Mouse (Mus musculus) spleen, postnatal 10 days (tissue): ENCODE measurements around the gene Btbd9.

Experiments used
- DNase-seq, 2 experiments: peaks; one replicate each; pipeline ENCODE4 v3.0.0; 2021 to 2022; ENCODE audit warnings: low spot score in 2 of 2

Btbd9 gene

DNA sequence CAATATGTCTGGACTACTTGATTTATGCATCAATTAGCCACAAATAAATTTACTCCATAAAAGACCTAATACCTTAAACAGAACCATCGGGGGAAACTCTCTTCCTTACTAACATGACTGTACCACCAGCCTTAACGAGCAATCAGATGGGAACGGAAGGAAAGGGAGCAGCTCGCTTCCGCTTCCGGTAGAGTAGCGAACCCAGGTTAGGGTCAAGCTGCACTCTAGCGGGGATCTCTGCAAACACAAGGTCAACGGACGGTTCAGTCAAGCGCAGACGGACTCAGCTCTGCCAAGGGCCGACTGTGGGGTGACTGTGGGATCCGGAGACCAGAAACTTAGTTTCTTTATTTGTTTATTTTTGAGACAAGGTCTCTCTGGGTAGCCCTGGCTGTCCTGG lies 25.9 kb upstream of the Btbd9 start:
- DNase-seq = no peak

DNA sequence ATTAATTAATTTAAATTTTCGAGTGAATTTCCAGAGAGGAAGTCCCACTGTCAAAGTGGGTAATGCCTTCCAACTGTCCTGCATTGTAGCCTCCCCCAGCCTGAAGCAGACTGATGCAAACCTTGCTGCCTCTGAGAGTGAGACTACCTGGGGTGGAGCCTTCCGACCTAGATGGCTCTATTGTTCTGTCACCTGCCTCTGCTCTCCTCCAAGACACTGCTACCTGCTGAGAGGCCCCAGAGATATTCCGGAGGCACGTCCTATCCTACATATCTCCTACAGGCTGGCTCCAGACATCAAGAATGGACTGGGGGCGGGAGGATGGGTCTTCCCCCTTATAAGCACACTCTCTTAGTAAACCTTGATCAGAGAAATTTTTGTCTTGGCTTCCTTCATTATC lies 22.0 kb upstream of the Btbd9 start:
- DNase-seq = no peak

DNA sequence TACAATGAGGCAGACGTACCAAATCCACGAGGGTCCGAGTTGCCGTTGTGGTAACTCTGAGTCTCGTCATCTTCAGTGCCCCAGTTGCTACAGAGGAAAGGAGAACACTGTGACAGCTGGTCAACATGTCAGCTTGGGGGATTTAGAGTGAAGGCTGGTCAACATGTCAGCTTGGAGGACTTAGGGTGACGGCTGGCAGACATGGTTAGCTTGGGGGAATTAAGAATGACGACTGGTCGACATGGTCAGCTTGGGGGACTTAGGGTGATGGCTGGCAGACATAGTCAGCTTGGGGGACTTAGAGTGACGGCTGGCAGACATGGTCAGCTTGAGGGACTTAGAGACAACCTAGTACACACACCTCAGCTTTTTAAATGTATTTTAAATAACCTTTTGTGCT lies 21.5 kb upstream of the Btbd9 start:
- no peak for DNase-seq

DNA sequence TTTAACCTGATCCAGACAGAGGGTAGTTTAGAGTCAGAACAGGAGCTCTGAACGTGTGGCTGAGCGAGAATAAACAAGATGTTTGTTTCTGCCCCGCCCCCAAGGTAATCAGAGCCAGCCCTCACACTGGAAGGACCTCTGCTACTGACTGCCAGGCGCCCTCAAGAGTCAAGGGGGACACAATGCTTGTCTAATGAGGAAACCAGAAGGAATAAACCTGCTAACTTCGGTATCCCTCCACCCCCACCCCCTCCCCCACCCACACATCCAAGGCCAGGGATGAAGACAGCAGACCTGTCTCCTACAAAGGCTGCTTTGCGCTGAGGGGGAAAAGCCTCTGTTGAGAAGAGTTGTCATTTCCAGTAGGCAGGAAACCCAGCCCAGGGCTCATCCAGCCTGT lies 18.6 kb upstream of the Btbd9 start:
- DNase-seq = no peak

DNA sequence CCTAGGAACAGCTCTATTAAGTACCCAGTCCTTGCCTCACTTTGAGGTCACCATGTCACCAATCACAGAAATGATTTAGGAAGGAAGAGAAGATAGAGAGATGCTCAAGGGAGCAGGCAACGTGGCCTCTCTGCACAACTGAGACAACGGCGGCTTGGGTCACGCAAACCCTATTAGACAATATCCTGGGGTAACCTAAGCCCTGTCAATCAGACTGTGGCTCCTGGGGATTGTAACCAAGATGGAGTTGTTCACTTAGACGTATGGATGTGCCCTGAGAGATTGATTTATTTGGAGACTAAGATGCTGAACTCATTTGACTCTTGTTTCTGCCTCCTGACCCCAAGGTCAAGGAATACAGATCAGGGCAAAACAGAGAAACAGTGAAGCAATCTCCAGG lies 18.1 kb upstream of the Btbd9 start:
- DNase-seq = no peak

DNA sequence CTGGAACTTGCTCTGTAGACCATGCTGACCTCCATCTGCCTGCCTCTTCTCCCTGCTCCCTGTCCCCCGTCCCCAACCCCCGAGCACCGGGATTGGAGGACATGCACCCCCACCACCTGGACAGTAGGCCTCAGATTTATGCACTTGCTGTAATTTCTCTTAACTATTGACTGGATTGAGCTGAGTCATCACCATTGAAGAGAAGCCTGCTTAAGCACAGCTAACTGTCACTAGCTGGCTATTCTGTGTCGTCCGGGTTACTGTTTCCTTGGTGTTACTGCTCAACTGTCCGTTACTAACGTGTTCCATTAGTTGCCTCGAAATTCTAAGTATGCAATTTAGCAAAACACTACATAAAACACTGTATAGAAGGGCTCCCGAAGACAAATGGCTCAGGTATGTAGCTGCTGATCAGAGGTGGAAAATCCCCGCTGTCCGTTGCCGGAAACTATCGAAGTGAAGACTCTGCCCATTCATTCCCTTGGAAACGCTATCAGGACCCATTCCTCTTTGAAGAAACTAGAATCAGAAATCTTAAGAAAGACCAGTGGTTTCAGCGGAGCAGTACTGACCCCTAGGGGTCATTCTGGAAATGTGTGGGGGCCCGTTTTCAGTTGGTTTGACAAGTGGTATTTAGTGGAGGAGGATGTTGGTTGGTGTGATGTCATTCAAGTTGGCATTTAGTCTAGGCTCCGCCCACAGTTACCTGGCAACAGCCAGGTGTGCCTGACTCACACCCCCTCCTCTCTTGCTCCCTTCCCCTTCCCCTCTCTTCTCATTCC lies 14.3 kb upstream of the Btbd9 start:
- DNase-seq = peak; percentile 26 to 62

DNA sequence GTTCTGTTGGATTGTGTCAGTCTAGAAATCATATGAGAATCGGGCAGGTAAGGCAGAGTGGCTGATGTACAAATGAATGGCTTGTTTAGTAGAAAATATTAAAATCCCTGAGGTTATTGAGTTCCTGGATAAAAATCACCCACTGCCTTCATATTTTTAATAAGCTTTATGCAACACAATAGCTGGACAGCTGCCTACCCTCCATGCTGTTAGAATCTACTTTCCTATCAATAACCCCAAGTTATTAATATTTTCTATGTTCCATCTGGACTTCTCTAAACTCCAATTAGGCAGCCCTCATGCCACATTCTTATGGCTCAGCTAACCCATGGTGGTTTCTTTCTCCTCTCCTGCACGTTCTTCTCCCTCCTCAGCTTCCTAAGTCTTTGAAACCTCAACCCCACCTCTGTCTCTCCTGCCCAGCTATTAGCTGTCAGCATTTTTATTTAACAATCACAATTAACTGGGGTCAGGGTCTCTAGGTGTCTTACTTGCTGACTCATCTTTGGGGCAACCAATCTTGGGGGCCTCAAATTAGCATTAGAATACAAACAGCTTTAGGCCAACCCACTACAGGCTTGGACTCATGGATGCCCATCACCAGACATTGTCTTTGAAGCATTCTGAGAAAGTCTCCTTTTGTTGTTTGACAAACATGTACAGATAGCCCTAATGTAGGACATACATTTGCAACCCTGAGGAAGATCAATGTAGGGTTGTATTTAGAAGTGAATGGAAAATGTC lies 7.1 kb upstream of the Btbd9 start:
- DNase-seq = no peak

DNA sequence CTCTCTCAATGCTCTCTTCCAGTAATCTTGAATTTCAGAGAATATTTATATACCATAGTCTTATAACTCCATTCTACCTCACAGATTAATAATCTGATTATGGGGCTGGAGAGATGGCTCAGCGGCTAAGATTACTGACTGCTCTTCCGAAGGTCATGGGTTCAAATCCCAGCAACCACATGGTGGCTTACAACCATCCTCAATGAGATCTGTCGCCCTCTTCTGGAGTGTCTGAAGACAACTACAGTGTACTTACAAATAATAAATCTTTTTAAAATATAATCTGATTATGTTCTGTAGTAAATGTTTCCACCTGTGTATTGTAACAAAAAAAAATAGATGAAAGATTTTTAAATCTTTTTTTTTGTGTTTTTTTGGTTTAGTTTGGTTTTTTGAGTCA lies 6.0 kb upstream of the Btbd9 start:
- DNase-seq = no peak

DNA sequence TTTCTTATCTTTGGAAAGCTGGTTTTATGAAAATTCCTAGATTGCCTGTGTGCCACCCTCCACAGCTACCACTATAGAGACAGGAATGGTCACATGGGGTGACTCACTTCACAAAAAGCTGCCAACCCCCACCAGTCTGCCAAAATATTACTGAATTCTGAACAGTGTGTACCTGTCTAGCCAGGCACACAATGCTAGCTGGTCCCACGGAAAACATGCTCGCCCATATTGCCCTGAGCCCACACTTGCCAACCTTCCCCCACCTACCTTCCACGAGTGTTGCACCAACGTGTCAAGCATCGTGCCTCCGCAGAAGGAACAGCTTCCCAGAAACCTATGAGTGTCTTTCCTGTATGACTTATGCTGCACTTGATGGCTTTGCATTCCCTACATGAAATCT lies 4.9 kb upstream of the Btbd9 start:
- no peak for DNase-seq

DNA sequence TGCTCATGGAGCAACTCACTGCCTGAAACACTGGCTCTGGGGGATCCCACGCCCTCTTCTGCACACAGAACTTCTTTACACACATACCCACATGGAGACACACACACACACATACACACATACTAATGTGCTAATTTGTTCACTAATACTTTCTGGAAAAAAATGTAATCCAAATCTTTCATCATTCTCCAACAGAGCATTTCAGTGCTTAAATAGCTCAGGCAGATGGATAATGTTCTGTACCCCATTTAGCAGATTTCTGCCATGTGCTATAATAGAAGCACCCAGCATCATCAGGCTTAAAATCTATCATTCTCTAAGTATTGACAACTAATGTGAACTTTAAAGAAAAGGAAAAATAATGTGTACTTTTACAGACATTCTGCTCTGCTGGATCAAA lies 4.5 kb upstream of the Btbd9 start:
- no peak for DNase-seq

DNA sequence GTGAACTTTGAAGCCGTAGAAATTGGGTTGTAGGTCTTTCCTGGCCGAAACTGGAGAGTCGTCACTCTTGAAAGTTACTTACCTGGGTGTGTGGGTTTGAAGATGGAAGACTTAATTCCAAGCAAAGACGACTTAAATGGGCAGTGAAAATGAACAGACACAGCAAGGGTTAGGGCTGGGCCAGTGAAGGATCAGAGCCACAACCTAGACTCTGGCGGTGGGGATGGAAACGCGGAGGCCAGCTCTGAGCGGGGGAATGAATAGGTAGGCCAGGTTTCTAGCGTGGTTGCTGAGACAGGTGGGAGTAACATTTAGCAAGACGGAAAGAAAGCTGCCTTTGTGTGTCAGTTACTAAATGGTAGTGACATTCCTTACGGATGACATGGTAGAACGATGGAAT lies 658 bp upstream of the Btbd9 start:
- no peak for DNase-seq

DNA sequence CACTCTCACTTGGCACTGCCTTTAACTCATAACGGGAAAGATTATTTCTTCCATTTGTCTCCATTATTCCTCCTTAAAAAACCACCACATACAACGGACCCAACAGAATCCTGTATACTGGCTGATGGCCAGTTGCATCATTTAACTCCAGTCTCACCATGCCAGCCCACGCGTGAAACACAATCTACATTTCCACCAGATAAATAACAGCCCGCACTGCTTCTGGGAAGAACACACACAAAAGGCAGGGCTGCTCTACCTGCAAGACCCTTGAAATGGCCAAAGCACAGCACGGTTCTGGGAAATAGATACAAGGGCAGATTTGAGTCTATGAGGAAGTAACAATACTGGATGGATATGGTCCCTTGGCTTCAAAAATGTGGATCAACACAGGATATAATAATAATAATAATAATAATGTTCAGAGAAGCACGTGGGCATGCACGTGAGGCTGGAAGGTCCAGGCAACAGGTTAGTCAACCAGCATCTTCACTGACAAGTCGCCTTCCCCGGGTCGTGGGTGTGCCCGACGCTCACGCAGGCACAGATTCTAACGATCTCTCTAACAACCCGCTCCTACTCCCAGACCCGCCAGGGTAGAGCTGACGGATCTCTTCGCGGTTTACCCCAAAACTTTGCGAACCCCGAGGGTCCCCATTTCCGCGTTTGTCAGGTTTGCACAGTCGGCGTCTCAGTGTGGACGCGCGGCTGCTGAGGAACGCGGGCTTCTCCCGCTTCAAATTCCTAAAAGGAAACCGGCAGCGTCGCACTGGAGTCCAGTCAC lies 975 bp downstream of the Btbd9 start:
- DNase-seq = peak in 1 of 2 experiments; percentile 63

DNA sequence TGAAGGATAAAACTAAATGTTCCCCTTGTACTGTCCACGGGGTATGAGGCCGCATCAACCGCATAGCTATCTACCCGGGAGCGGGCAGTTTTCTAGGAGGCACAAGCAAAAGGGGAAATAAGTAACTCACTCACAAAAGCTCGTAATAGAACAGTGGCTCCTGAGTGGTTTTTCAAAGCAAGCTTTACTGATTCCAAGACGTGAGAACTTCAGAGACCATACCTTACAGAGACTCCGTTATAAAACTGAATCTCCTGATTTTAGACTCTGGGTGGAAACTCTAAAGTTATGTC lies 1.6 kb downstream of the Btbd9 start:
- DNase-seq = no peak

DNA sequence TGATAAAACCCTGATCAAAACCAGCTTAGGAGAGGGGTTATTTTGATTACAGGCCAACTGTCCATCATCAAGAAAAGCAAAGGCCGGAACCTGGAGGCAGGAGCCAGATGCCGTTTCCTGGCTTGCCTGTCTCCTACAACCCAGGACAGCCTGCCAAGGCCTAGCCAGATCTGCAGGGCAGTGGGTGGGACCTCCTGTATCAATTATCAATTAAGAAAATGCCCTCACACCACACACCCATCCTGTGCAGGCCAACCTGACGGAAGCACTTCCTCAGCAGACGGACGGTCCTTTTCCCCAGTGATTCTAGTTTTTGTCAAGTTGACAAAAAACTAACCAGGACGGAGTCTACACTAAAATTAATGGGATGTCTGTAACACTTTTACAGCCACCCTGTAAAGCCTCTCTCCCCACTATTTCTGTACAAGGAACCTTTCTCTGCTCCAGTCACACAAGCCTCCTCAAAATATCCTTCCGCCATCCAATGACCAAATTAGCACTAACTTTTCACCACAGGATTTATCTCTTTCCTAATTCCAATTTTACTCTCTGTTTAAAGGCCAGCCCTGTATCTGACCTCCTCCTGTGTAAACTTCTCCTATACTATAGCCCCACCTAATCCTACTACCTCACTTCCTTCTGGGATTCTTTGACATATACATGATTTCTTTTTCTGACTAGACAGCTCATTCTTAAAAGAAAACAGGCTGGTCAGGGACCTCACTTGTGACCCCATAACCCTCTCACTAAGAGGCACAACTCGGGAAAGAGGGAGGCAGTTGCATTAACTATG lies 2.1 kb downstream of the Btbd9 start:
- no peak for DNase-seq

DNA sequence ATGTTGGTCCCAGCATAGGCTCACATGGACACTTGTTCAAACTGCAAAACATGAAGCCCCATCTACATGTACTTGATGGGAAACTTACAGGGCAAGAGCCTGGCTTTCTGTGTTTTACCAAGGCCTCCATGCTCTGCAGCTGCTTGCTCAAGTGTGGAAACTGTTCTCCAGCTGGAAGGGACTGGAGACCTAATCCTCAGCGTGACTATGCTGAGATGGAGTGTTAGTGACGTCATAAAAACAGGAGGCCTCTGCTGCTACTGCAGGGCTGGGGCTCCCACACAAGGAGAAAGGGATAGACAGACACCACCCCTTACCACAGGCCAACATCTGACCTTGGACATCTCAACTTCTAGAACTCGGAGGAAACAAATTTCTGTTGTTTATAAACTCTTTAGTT lies 5.3 kb downstream of the Btbd9 start:
- DNase-seq = no peak

DNA sequence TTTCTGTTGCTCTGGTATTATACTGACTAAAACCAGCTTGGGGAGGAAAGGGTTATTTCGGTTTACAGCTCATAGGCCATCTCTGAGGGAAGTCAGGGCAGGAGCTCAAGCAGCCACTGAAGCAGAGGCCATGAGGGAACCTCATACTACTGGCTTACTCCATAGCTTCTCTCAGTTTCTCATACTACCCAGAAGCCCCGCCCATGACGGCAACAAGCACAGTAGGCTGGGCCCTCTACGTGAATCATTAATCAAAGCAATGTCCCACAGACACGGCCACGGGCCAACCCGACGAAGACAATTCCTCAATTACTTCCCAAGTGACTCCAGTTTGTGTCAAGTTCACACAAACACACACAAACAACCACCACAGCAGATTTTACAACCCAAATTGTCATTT lies 6.1 kb downstream of the Btbd9 start:
- DNase-seq = no peak

DNA sequence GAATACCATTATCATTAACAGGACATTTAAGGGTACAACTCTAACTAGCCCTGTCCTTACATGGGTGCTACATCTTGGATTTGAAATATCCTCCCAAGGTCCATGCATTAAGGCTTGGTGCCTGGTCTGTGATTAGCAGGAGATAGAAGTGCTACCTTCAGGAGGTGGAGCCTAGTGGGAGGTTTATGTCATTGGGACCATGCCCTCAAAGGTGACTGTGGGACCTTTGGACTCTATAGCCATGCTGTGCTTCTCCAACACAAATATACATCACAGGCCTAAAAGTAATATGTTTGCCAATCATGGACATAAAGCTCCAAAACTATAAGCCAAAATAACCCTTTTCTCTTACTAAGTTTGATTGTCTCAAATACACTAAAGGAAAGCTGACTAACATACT lies 7.8 kb downstream of the Btbd9 start:
- DNase-seq = no peak

DNA sequence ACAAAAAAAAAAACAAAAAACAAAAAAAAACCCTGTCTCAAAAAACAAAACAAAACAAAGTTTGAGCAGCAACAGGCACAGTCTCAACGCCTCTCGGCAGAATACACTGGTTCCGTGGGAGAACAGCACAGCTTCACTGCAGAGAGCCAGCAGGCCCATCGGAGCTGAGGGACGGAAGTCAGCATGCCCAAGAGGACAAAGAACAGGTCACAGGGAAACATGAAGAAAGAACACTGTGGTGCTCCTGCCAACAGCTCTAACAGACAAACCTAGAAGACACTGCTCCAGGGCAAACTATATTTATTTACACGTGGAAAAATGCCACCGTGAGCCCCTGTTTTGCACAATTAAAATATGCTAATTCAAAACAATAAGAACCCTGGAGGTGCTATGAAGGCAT lies 11.3 kb downstream of the Btbd9 start:
- DNase-seq = no peak

DNA sequence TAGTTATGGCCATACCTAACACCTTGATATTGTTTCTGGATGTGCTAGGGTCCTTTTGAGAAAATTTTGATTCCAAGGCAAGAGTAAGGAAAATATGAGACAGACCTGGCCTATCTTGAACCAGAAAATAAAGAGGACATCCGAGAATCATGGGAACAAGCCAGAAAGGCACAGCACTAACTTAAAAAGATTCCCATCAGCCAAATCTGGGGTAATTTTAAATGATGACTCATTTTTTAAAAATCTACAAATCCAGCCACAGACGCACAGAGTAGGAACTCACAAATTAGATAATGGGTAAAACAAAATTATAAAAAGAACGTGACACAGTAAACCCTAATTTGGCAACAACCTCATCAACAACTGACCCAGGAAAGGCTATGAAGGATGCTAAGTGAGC lies 11.9 kb downstream of the Btbd9 start:
- DNase-seq = no peak

DNA sequence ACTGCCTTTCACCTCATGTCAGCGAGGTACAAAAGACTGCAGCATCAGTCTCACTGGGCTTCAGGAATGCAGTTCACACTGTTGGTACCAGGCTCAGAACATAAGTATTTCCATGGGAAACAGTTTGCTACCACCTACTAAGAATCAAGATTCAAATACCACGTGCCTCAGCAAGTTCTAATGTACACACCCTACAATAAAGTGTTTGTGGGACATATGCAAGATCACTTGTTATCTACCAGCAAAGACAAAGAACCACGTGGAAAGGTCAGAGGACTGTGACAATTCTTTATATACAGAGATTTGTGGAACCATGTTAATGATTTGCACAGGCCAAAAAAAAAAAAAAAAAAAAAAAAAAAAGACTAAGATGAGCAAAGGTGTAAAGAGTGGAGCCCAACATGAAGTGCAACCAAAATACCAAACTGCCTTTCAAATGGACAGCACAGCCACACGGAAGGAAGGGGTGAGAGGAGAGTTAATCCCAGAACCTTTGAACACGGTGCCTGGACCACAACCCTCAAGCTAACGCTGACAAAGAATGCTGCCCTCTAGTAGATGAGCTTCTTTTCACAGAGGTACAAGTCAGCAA lies 12.7 kb downstream of the Btbd9 start:
- no peak for DNase-seq

DNA sequence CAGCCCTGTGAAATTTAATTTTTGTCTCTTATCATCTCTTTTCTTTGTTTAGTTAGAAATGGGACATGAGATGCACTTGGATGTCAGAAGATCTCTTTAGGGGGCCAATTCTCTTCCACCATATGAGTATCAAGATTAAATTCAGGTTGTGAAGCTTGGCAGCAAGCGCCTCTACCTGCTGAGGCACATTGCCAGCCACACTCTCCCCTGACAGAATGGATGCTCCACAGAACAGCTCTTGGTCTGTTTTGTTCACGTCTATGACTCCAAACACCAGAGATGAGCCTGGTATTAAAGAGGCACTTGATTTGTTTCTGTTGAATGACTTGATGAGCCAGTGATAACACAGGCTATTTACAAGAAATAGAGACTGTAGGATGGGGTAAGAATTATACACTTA lies 13.5 kb downstream of the Btbd9 start:
- no peak for DNase-seq

DNA sequence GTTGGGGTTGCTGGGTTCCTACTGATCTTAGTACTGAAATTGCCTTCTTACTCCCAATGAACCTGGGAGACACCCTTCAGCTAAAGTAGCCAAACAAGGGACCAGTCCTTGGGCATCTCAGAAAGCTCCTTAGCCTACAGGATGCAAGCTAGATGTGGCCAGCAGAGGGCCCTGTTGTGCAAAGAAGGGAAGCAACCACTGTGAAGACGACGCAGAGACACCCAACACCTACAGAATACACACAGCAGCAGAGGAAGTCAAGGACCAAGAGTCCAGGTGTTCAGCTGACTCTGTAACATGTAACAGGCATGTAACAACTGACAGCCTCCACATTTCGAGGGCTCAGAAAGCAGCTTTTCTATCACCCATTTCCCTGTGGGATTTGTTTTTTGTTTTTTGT lies 16.8 kb downstream of the Btbd9 start:
- DNase-seq = peak; percentile 68 to 89
